Mouse (Mus musculus) neural tube, embryonic 12.5 days (tissue): ENCODE data around the gene Macrod1. TPM values are rescaled to one million over a fixed set of nuclear protein-coding genes. Genes with fewer than 3 reads are reported as not detected.
A peak's percentile ranks its signal among the peaks of the same experiment; 100 is the strongest.

ENCODE experiments used
- ATAC-seq: fragments of 200-750 bp; cut with Nextera tagmentation; 2 replicates; pipeline ENCODE4 v1.8.0; 2017; ENCODE audit warnings: low read depth, mild to moderate bottlenecking, moderate TSS enrichment, moderate library complexity; ENCODE audit not compliant: low FRiP score
- H3K27ac ChIP-seq: fragments of 300-500 bp; sonication (generic); 2 replicates; pipeline ENCODE4 v1.5.1; 2016
- H3K27me3 ChIP-seq: fragments of 300-500 bp; sonication (generic); replicated peaks from 2 replicates; pipeline ENCODE4 v1.6.1; 2016; ENCODE audit warnings: mild to moderate bottlenecking
- H3K36me3 ChIP-seq: fragments of 300-500 bp; sonication (generic); 2 replicates; pipeline ENCODE4 v1.6.1; 2016; ENCODE audit warnings: mild to moderate bottlenecking
- H3K4me1 ChIP-seq: fragments of 300-500 bp; sonication (generic); 2 replicates; pipeline ENCODE4 v1.6.1; 2016
- H3K4me2 ChIP-seq: fragments of 300-500 bp; sonication (generic); replicated peaks from 2 replicates; pipeline ENCODE4 v1.6.1; 2016; ENCODE audit warnings: mild to moderate bottlenecking
- H3K4me3 ChIP-seq: fragments of 300-500 bp; sonication (generic); 2 replicates; pipeline ENCODE4 v1.5.1; 2016
- H3K9ac ChIP-seq: fragments of 300-500 bp; sonication (generic); 2 replicates; pipeline ENCODE4 v1.6.1; 2016; ENCODE audit warnings: mild to moderate bottlenecking
- H3K9me3 ChIP-seq: fragments of 300-500 bp; sonication (generic); 2 replicates; pipeline ENCODE4 v1.6.1; 2016; ENCODE audit warnings: mild to moderate bottlenecking
- WGBS: fragments of 180-500 bp; shearing (Covaris S2); methylation state at CpG from one replicate; pipeline ENCODE4 v1.1.7; 2016; 5-methylcytosine and 5-hydroxymethylcytosine counted together
- polyA plus RNA-seq: library from polyadenylated mRNA; unstranded; fragments of >200 nt; fragmentation: Nextera tagmentation; extraction: Ambion mirVana; gene quantifications from 2 replicates; pipeline ENCODE4 v1.2.1, GENCODE M21; 2016

Gene Macrod1
- polyA plus RNA-seq = 3.4 and 5.2 TPM in 2 replicates

DNA sequence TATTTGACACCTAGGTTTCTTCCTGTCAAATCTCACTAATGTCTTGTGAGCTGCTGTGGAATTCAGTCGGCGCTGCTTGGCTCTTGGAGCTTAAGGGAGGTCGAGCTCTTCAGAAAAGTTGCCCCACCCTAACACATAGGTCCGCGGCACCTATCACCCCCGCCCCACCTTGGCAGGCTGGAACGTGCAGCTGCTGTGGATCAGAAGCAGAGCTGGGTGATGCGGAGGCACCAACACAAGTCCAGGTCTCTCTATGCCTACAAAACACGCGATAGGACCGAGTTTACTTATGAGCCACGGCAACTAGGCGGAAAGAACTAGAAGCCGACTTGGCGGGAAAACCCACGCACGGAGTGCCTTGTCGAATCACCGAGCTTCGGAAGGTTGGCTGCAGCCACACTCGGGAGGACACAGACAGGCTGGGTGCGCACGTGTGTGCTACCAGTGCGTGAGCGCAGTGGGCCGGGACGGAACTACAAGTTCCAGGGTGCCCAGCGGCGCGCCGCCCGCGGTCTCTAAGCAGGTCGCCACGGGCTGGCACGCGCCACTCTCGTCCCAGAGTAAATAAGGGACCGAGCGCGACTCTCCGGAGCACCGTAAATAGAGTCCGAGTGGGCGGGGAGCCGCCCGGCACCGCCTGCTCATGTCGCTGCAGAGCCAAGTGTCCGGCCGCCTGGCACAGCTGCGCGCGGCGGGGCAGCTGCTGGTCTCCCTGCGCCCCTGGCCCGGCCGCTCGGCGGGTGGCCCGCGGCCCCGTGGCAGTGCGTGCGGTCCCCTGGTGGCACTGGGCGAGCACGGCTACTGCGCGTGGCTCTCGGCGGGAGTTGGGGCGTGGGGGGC lies at the start of gene Macrod1:
Gene Macrod1, plus strand, starts transcription at position 563 of the 840 bp plus-strand sequence.
- Histone ChIP-seq H3K27ac (no peak within 1 kb of the TSS), H3K27me3 (peaks cover 47% of the 10 kb centered on the region), H3K9ac (peak within 1 kb of the TSS; percentile 68), H3K4me1 (peaks cover 27% of the 10 kb centered on the region), H3K4me2 (peak within 1 kb of the TSS; percentile 100), H3K36me3 (no peaks in the 10 kb centered on the region), H3K4me3 (peak within 1 kb of the TSS; percentile 65), H3K9me3 (no peaks in the 10 kb centered on the region)
- peak; percentile 88 for ATAC-seq
- 2% methylated on average over 72 of the region's 72 CpGs for WGBS

DNA sequence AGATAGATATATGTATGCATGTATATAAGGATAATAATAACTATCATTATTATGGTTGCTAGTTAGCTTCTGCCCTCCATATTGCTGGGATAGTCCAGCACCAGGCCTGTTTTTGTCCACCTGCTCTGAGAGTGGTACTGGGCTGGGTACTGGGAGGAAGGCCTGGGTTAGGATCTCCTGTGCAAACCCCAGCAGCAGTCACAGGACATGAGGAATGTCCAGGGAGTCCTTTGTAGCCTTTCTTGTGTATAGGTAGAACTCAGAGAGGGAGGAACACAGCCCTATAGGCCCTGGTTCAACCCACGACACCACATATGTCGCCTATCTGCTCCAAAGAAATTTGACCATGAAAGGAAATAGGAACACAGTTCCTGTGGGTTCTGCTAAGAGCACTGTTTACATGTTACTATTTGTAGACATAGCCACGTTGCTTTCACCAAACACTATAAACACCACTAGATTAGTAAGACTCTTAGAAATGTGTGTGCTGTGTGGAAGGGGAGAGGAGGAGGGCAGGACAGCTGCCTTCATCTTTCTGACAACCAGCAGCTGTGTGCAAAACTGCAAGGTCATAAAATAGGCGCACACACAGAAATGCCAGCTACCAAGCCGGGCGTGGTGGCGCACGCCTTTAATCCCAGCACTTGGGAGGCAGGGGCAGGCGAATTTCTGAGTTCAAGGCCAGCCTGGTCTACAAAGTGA lies 49.6 kb upstream of the Macrod1 start:
- H3K27ac ChIP-seq = no peak overlapping the region
- H3K4me1 ChIP-seq = no peaks in the 10 kb centered on the region
- no peak overlapping the region for H3K9ac ChIP-seq
- 90% methylated on average over 9 of the region's 9 CpGs for WGBS
- no peak for ATAC-seq
- H3K36me3 ChIP-seq = no peaks in the 10 kb centered on the region
- no peaks in the 10 kb centered on the region for H3K27me3 ChIP-seq
- H3K9me3 ChIP-seq = no peaks in the 10 kb centered on the region
- no peak overlapping the region for H3K4me3 ChIP-seq
- H3K4me2 ChIP-seq = no peak overlapping the region

DNA sequence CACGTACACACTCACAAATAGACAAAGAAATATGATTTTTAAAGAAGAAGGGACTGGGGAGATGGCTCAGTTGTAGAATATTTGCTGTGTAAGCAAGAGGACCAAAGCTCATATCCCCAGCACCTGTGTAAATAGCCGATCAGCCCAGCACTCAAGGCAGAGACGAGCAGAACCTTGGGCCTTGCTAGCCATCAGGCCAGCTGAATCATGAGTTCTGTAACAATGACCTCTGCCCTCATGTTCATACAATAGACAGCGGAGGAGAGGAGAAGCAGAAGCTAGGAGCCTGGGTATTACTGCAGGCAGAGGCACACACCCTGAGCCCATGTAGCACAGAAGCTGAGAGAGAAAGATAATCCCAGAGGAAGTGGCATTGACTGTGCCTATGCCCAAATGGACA lies 44.2 kb upstream of the Macrod1 start:
- no peak for ATAC-seq

DNA sequence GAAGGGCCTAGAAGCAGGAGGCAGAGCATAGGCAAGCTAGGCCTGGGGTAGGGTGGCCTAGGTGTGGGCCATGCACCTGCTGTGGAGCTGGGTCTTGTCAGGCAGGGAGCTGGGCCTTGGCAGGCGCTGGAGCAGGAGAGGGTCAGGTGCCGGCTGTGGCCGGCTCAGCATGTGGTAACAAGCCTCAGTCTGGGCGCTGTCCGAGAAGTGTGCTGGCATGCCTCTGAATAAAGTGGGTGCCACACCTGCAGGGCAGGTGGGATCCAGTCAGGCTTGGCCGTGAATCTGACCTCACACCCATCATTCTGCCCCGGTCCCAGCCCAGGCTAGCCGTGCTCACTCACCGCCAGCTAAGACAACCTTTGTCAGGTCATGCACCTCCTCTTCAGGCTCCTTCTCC lies 42.6 kb upstream of the Macrod1 start:
- no peak for ATAC-seq
- H3K36me3 ChIP-seq = peaks cover 34% of the 10 kb centered on the region
- no peaks in the 10 kb centered on the region for H3K4me1 ChIP-seq
- no peaks in the 10 kb centered on the region for H3K9me3 ChIP-seq
- H3K27me3 ChIP-seq = no peaks in the 10 kb centered on the region
- no peak overlapping the region for H3K4me2 ChIP-seq
- no peak overlapping the region for H3K9ac ChIP-seq
- WGBS = 92% methylated on average over 9 of the region's 9 CpGs
- H3K4me3 ChIP-seq = no peak overlapping the region
- H3K27ac ChIP-seq = no peak overlapping the region

More for the DNA sequence above, 44.2 kb upstream of the Macrod1 start:
- H3K4me3 ChIP-seq = no peak overlapping the region
- H3K9me3 ChIP-seq = no peaks in the 10 kb centered on the region
- H3K9ac ChIP-seq = no peak overlapping the region
- no peak overlapping the region for H3K27ac ChIP-seq
- H3K27me3 ChIP-seq = no peaks in the 10 kb centered on the region
- no peaks in the 10 kb centered on the region for H3K4me1 ChIP-seq
- H3K36me3 ChIP-seq = peaks cover 21% of the 10 kb centered on the region
- no peak overlapping the region for H3K4me2 ChIP-seq
- WGBS = 77% methylated on average over 4 of the region's 4 CpGs

DNA sequence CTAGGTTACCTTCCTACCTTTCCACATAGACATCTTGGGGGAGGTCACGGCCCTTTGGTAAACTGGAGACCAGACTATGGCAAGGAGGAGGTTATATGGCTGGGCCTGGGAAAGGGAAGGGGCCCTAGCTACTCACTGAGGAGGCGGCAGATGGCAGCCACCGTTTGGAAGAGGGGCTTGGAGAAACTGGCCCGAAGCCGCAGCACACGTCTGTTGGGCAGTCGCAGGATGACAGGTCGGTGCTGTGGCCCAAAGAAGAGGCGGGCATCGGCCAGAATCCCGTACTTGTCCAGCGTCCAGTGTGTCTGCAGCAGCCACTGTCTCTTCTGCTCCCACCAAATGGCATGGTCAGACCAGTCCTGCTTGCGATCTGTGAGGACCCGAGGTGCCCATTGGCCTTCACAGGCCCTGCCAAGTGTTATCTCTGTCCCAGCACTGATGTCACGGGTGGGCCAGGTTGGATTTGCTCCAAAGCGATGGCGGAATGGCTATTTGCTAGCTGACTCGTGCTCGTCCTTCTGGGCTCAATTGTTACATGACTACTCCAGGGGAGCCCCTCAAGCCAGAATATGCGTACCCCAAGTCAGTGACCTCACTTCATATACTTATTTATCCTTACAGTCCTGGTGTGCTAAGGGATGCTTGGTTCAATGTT lies 42.0 kb upstream of the Macrod1 start:
- Histone ChIP-seq H3K9me3 (no peaks in the 10 kb centered on the region), H3K9ac (no peak overlapping the region), H3K4me3 (no peak overlapping the region), H3K36me3 (peaks cover 40% of the 10 kb centered on the region), H3K4me2 (no peak overlapping the region), H3K27me3 (no peaks in the 10 kb centered on the region), H3K27ac (no peak overlapping the region), H3K4me1 (no peaks in the 10 kb centered on the region)
- no peak for ATAC-seq
- WGBS = 90% methylated on average over 20 of the region's 20 CpGs

DNA sequence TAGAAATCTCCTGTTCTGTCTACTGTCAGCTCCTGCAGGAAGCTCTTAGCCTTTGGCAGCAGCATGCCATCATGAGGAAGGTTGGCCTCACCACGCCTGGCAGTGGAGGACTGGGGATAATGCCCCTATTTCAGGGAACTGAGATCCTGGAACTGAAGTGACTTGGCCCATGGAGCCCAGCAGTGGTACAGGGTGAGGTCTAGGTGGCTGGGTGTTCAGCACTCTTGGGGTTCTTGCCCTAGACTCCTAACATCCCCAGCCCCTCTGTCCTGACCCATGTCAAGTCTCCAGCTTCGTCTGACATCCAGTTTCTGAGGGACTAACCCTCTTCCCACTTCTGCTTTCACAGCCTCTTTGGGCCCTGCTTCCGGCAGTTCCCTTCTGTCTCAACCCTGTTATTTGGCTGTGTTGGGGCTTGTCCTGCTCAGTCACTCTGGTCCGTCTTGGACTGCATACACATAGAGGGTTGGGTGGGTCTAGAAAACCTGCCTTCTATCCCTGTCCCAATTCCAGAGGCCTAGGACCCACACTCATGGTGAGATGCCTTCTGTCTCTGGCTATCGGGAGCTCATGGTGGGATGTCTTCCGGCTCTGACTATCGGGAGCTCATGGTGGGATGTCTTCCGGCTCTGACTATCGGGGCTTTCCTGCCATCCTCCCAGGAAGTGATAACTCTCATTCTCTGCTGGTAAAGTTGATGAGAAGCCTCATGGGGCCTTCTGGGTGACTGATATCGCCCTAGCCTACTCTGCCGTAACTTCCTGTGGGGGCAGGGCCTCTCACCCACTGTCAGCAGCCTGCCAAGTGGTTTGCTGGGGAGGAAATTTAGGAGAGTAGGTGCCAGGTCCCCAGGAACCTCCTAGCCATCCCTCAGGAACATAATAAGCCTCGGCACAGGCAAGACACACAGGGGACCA lies 38.8 kb upstream of the Macrod1 start:
- 87% methylated on average over 12 of the region's 12 CpGs for WGBS
- no peak overlapping the region for H3K4me2 ChIP-seq
- H3K4me1 ChIP-seq = no peaks in the 10 kb centered on the region
- H3K36me3 ChIP-seq = peaks cover 71% of the 10 kb centered on the region
- no peak overlapping the region for H3K4me3 ChIP-seq
- H3K27me3 ChIP-seq = no peaks in the 10 kb centered on the region
- no peak overlapping the region for H3K9ac ChIP-seq
- no peak overlapping the region for H3K27ac ChIP-seq
- no peaks in the 10 kb centered on the region for H3K9me3 ChIP-seq
- ATAC-seq = no peak

DNA sequence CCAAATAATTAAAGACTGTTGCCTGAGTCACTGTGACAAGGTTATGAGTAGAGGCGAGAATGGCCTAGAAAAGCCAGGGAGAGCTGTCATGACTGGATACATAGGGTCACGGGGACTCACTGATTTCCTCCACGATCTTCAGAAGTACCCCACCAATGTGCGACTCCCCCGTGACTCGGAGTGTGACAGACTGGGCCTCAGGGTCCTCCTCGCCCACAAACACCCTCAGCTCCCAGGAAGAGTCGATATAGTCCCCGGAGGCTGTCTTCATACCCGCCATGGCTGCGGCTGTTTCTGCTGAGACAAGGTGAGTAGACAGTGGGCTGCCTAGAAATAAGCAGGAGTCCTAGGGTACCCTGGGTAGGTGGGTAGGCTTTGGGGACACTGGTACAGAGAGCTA lies 38.1 kb upstream of the Macrod1 start:
- Histone ChIP-seq H3K27me3 (no peaks in the 10 kb centered on the region), H3K4me2 (no peak overlapping the region), H3K4me3 (no peak overlapping the region), H3K27ac (no peak overlapping the region), H3K36me3 (peaks cover 74% of the 10 kb centered on the region), H3K9me3 (no peaks in the 10 kb centered on the region), H3K4me1 (no peaks in the 10 kb centered on the region), H3K9ac (no peak overlapping the region)
- 94% methylated on average over 11 of the region's 11 CpGs for WGBS
- no peak for ATAC-seq

DNA sequence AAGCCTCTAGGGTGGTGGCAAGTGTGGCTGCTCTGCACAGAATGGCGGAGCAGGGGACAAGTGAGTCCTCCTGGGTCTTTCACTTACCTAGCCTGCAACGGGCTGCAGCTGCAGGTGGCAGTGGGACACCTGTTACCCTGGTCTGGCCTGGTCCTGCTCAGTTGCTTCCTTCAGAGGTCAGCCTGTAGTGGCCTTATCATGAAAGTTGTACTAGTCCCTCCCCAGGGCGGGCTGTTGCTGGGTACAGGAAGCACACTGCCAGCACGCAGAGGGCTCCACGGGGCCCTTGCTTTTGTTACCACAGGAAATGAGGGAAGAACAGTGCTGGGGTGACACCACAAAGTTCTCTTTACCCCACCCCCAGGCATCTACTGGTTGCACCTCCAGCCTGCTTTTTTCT lies 37.4 kb upstream of the Macrod1 start, which contains the start of gene Fermt3:
Gene Fermt3, minus strand, starts transcription at position 279 of the 400 bp plus-strand sequence.
- WGBS = 92% methylated on average over 5 of the region's 5 CpGs
- Histone ChIP-seq H3K36me3 (peaks cover 72% of the 10 kb centered on the region), H3K4me2 (no peak within 1 kb of the TSS), H3K4me3 (no peak within 1 kb of the TSS), H3K9ac (no peak within 1 kb of the TSS), H3K27me3 (no peaks in the 10 kb centered on the region), H3K4me1 (no peaks in the 10 kb centered on the region), H3K9me3 (no peaks in the 10 kb centered on the region), H3K27ac (no peak within 1 kb of the TSS)
- no peak for ATAC-seq

DNA sequence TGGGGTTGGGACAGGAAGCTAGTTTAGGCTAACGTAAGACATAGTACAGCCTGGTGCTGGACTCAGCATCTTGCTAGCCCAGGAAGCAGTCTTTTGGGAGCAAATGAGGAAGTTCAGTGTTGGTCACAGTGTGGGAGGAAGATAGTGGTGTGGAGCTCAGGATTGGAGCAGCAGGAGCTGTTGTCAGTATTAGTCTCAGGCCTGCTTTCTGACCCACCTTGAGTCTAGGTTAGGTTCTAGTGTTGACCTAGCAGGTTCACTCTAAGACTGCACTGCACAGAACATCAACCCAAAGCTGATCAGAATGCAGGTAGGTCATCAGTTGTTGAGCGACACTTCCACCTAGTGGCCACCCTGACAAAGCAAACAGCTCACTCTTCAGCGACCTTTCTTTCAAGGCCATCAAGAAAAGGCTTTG lies 36.4 kb upstream of the Macrod1 start:
- Histone ChIP-seq H3K4me3 (no peak overlapping the region), H3K4me1 (no peaks in the 10 kb centered on the region), H3K4me2 (no peak overlapping the region), H3K27ac (no peak overlapping the region), H3K36me3 (peaks cover 78% of the 10 kb centered on the region), H3K9ac (no peak overlapping the region), H3K9me3 (no peaks in the 10 kb centered on the region), H3K27me3 (no peaks in the 10 kb centered on the region)
- no peak for ATAC-seq
- whole genome bisulfite sequencing = 52% methylated on average over 3 of the region's 3 CpGs

DNA sequence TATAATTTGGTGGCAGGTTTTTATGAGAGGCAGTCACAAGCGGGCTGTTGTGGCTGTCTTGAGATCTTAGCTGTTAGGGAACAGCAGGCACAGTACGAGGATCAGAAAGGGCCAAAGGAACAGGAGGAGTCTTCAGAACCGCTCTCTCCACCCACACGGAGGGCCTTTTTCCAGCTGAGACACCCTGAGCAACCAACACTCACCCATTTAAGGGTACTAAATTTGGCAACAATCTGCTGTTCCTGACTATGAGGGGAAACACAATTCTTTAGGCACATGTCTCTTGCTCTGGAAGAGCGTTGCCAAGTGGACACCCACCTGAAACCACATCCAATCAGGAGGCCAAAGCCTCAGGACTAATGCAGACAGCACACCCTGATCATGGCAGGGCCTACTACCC lies 27.1 kb upstream of the Macrod1 start:
- no peak overlapping the region for H3K4me2 ChIP-seq
- 94% methylated on average over 5 of the region's 5 CpGs for WGBS

DNA sequence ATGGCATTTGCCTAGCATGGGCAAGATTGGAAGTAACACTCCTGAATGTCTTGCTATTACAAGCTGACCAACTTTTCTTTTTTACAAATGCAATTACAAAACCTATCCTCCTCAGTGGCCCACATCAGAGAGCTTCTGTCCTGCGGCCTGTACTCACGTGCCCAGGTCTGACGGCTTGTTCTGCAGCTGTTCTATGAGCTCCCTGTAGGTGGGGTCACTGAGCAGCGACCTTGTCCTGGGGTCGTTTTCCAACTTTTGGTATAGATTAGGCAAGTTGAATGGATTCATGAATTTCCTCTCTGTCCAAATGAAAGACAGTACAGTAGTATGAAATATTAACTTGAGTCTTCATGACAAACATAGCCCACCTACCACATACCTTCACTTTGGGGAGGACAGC lies 22.6 kb upstream of the Macrod1 start:
- Histone ChIP-seq H3K4me1 (peaks cover 18% of the 10 kb centered on the region), H3K36me3 (peaks cover 65% of the 10 kb centered on the region), H3K27me3 (no peaks in the 10 kb centered on the region), H3K4me2 (no peak overlapping the region), H3K4me3 (no peak overlapping the region), H3K9me3 (no peaks in the 10 kb centered on the region), H3K9ac (no peak overlapping the region), H3K27ac (no peak overlapping the region)
- ATAC-seq = no peak
- WGBS = 93% methylated on average over 5 of the region's 5 CpGs

More for the DNA sequence above, 27.1 kb upstream of the Macrod1 start:
- no peak overlapping the region for H3K4me3 ChIP-seq
- no peak overlapping the region for H3K27ac ChIP-seq
- ATAC-seq = no peak
- peaks cover 95% of the 10 kb centered on the region for H3K36me3 ChIP-seq
- no peaks in the 10 kb centered on the region for H3K9me3 ChIP-seq
- H3K9ac ChIP-seq = no peak overlapping the region
- H3K27me3 ChIP-seq = no peaks in the 10 kb centered on the region
- H3K4me1 ChIP-seq = no peaks in the 10 kb centered on the region
